Mouse (Mus musculus) CH12.LX (cell line): Measurements from ENCODE around the gene Usp35. TPM values are rescaled to one million over a fixed set of nuclear protein-coding genes. Genes with fewer than 3 reads are reported as not detected.

Experiments used
- DNase-seq: peaks from one replicate; pipeline ENCODE4 v3.0.0-alpha.2; 2013; ENCODE audit errors: extremely low read depth
- H3K27ac ChIP-seq: 2 replicates; pipeline ENCODE4 v1.5.1; 2012; ENCODE audit warnings: low read depth, mild to moderate bottlenecking, control low read depth, moderate library complexity; ENCODE audit not compliant: insufficient read depth
- H3K27me3 ChIP-seq: replicated peaks from 2 replicates; pipeline ENCODE3; 2012; ENCODE audit warnings: inconsistent platforms
- H3K36me3 ChIP-seq, 2 experiments: replicated peaks in 1 of 2; 2 replicates each; pipeline versions ENCODE3 to v1.6.1; 2012; ENCODE audit warnings: inconsistent platforms in 1 of 2, low read length in 1 of 2, mild to moderate bottlenecking in 1 of 2, mixed read lengths in 1 of 2, moderate library complexity in 1 of 2; ENCODE audit not compliant: control insufficient read depth in 1 of 2, insufficient read depth in 1 of 2
- H3K4me1 ChIP-seq, 2 experiments: 2 replicates each; pipeline ENCODE4 v1.6.1; 2012; ENCODE audit warnings: inconsistent platforms in 1 of 2, moderate library complexity in 1 of 2; ENCODE audit not compliant: insufficient read depth in 2 of 2, control insufficient read depth in 1 of 2
- H3K4me2 ChIP-seq: 2 replicates; pipeline ENCODE4 v1.6.1; 2012; ENCODE audit warnings: low read depth, mild to moderate bottlenecking, control low read depth; ENCODE audit not compliant: poor library complexity, insufficient read depth, severe bottlenecking
- H3K4me3 ChIP-seq, 3 experiments: fragments of 150-350 bp in 1 of 3; sonication (generic) in 1 of 3; replicated peaks in 1 of 3; 2 replicates each; pipeline versions ENCODE3 to v1.5.1; 2011 to 2012; ENCODE audit warnings: low read depth in 2 of 3, low read length in 2 of 3, mild to moderate bottlenecking in 2 of 3, moderate library complexity in 2 of 3, control low read depth in 1 of 3, improper control_type of control experiment in 1 of 3, inconsistent platforms in 1 of 3, mixed read lengths in 1 of 3; ENCODE audit not compliant: poor library complexity in 1 of 3
- H3K79me2 ChIP-seq: replicated peaks from 2 replicates; pipeline ENCODE4 v1.6.1; 2012; ENCODE audit warnings: mild to moderate bottlenecking, moderate library complexity; ENCODE audit not compliant: control insufficient read depth, poor library complexity, insufficient read depth, severe bottlenecking; ENCODE audit errors: extremely low read depth
- H3K9ac ChIP-seq: 2 replicates; pipeline ENCODE4 v1.6.1; 2012; ENCODE audit warnings: low read depth, mild to moderate bottlenecking, control low read depth, moderate library complexity; ENCODE audit not compliant: insufficient read depth
- H3K9me3 ChIP-seq: replicated peaks from 2 replicates; pipeline ENCODE3; 2012; ENCODE audit warnings: low read length, inconsistent platforms, mixed read lengths
- CHD2 ChIP-seq: IDR thresholded peaks from 2 replicates; pipeline ENCODE4 v1.6.1; 2011; ENCODE audit warnings: low read length, improper control_type of control experiment
- E2F4 ChIP-seq: IDR thresholded peaks from 2 replicates; pipeline ENCODE4 v1.6.1; 2011; ENCODE audit warnings: low read depth, low read length, improper control_type of control experiment; ENCODE audit not compliant: insufficient replicate concordance
- EP300 ChIP-seq: IDR thresholded peaks from 2 replicates; pipeline ENCODE4 v1.6.1; 2011; ENCODE audit warnings: low read length, improper control_type of control experiment
- ETS1 ChIP-seq: conservative IDR thresholded peaks from 2 replicates; pipeline ENCODE4 v1.6.1; 2012; ENCODE audit warnings: low read depth, mild to moderate bottlenecking, inconsistent platforms, low read length, improper control_type of control experiment, moderate library complexity
- HCFC1 ChIP-seq: IDR thresholded peaks from 2 replicates; pipeline ENCODE4 v1.6.1; 2012; ENCODE audit warnings: low read depth, mild to moderate bottlenecking, inconsistent platforms, low read length, improper control_type of control experiment
- JUN ChIP-seq: IDR thresholded peaks from 2 replicates; pipeline ENCODE4 v1.6.1; 2011; ENCODE audit warnings: low read depth, mild to moderate bottlenecking, low read length, improper control_type of control experiment, moderate library complexity; ENCODE audit not compliant: insufficient read depth
- JUND ChIP-seq: conservative IDR thresholded peaks from 2 replicates; pipeline ENCODE4 v1.6.1; 2011; ENCODE audit warnings: low read depth, low read length, improper control_type of control experiment
- KAT2A ChIP-seq: IDR thresholded peaks from 2 replicates; pipeline ENCODE4 v1.6.1; 2012; ENCODE audit warnings: low read length, improper control_type of control experiment, inconsistent platforms; ENCODE audit not compliant: insufficient replicate concordance
- MEF2A ChIP-seq: IDR thresholded peaks from 2 replicates; pipeline ENCODE4 v1.6.1; 2014; ENCODE audit warnings: low read depth, mild to moderate bottlenecking, inconsistent platforms, low read length, improper control_type of control experiment, borderline replicate concordance
- PAX5 ChIP-seq: IDR thresholded peaks from 2 replicates; pipeline ENCODE4 v1.6.1; 2012; ENCODE audit warnings: low read length, inconsistent platforms, mixed read lengths
- SMC3 ChIP-seq: IDR thresholded peaks from 2 replicates; pipeline ENCODE4 v1.6.1; 2011; ENCODE audit warnings: low read depth, low read length, improper control_type of control experiment
- TBP ChIP-seq: conservative IDR thresholded peaks from 2 replicates; pipeline ENCODE4 v1.6.1; 2011; ENCODE audit warnings: low read depth, low read length, improper control_type of control experiment
- TCF12 ChIP-seq: IDR thresholded peaks from 2 replicates; pipeline ENCODE4 v1.6.1; 2014; ENCODE audit warnings: low read depth, mild to moderate bottlenecking, inconsistent platforms, low read length, improper control_type of control experiment
- UBTF ChIP-seq: IDR thresholded peaks from 2 replicates; pipeline ENCODE4 v1.6.1; 2012; ENCODE audit warnings: low read depth, mild to moderate bottlenecking, inconsistent platforms, low read length, improper control_type of control experiment, moderate library complexity
- ZKSCAN1 ChIP-seq: IDR thresholded peaks from 2 replicates; pipeline ENCODE4 v1.6.1; 2012; ENCODE audit warnings: low read depth, inconsistent platforms, low read length, improper control_type of control experiment, borderline replicate concordance
- ZNF384 ChIP-seq: IDR thresholded peaks from 2 replicates; pipeline ENCODE4 v1.6.1; 2012; ENCODE audit warnings: low read depth, low read length, improper control_type of control experiment, inconsistent platforms
- dilution Hi-C: fragments of 300-500 bp; cut with MboI; formaldehyde crosslinking; loops from 2 replicates; pipeline ENCODE4 v1.14.3; 2020; ENCODE audit warnings: low sequenced_read_pairs; ENCODE audit not compliant: extremely low pct_unique_long_range_greater_than_20kb, extremely low pct_ligation_motif_present
- in situ Hi-C: fragments of 300-500 bp; cut with MboI; formaldehyde crosslinking; loops from 3 replicates; pipeline ENCODE4 v1.14.3; 2019; ENCODE audit warnings: low sequenced_read_pairs, low pct_ligation_motif_present, low pct_unique_long_range_greater_than_20kb, mixed read lengths
- polyA plus RNA-seq: library from polyadenylated mRNA; unstranded; fragments of >175 nt; gene quantifications from 2 replicates; pipeline ENCODE4 v1.2.1, GENCODE M21; 2012; ENCODE audit warnings: low read depth; ENCODE audit not compliant: insufficient read length
- total RNA-seq, 2 experiments: library from RNA; depleted of rRNA; stranded (reverse); fragments of 300-350 nt in 1 of 2; fragments of >200 nt in 1 of 2; gene quantifications; 2 replicates each; pipeline ENCODE4 v1.2.3; 2012 to 2014

Gene Usp35
- total and polyA plus RNA-seq, 3 experiments, result 1.2 to 1.8 (median 1.3) TPM

DNA sequence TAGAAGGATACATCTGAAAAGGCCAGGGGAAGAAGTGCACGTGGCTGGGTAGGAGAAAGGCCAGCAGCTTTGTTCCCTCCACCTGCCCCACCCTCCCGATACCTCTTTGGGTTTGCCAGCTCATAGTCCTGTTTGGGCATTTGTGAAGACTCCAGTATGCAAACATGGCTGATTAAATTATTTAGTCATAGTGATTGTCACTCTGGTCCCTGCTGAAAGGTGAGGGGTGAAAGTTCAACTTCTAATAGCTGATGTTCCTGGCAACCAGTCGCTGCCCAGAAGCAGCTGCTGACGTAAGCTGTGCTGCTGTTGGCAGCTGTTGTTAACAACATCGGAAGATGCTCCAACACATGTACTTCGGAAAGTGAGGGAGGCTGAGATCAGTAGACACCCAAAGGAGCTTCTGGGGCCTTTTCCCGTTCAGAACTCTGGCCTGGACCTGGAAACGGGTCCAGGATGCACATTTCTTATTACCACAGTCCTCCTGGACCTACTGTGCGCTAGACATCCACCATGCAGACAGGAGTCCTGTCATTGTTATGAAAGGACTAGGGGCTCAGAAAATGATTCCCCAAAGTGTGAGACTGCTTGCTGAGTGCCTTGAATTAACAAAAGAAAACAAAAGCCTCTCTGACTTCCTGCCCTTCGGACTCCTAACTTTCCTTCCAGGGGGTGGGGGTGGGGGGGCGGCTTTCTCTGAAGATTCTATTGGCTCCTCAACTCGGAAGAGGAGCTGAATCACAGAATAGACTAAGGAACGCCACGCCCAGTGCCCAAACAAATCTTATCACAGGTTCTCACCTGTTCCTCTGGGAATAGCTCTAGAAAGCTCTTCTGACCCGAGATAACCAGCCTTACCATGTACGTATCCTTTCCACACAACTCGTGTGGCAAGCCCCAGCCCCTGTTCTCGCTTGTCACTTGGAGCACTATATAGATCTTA lies 9.4 kb upstream of the Usp35 start:
- H3K9me3 ChIP-seq, result no peaks in the 10 kb centered on the region
- H3K79me2 ChIP-seq, result no peaks in the 10 kb centered on the region
- TF ChIP-seq PAX5 (no peak), ZKSCAN1 (peak; percentile 26; the same call in 1 of the 2 replicates)
- dilution Hi-C loops, result no loop called here
- no peaks in the 10 kb centered on the region for H3K27me3 ChIP-seq
- H3K4me1 ChIP-seq, result peaks cover 0 to 17% of the 10 kb centered on the region in 2 experiments; a peak in 2 of 4 replicates
- H3K4me3 ChIP-seq, result no peak overlapping the region
- H3K4me2 ChIP-seq, result no peak overlapping the region
- no peak overlapping the region for H3K9ac ChIP-seq
- H3K27ac ChIP-seq, result no peak overlapping the region
- H3K36me3 ChIP-seq, result no peaks in the 10 kb centered on the region
- in situ Hi-C loops, result no loop called here
- DNase-seq, result no peak

DNA sequence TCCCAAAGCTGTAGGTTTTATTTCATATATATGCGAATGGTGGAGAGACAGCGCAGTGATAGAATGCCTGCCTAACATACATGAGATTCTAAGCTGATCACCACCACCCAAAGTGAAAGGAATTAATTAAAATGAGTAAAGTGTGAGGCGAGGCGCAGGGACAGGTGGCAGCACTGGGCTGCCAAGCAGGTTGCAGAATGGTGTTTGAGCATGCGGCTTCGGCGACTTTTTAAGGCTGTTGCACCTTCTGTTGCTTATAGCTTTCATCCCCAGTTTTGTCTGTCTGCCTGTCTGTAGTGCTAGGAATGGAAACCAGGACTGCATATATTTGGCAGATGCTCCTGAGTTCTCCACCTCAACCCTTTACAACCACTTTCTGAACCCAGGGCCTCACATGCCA lies 7.8 kb upstream of the Usp35 start:
- Histone ChIP-seq H3K4me1 (peaks cover 0 to 22% of the 10 kb centered on the region in 2 experiments; a peak in 2 of 4 replicates), H3K27me3 (no peaks in the 10 kb centered on the region), H3K4me2 (no peak overlapping the region), H3K4me3 (no peak overlapping the region), H3K36me3 (no peaks in the 10 kb centered on the region), H3K27ac (no peak overlapping the region), H3K9ac (no peak overlapping the region), H3K79me2 (no peaks in the 10 kb centered on the region), H3K9me3 (no peaks in the 10 kb centered on the region)
- no peak for DNase-seq
- in situ Hi-C loops, result no loop called here
- TF ChIP-seq CHD2 (no peak), E2F4 (no peak), SMC3 (no peak), JUND (no peak), TBP (no peak), EP300 (no peak), TCF12 (no peak), ZNF384 (no peak), MEF2A (no peak), KAT2A (no peak), UBTF (no peak), ETS1 (no peak), JUN (no peak), HCFC1 (no peak)
- dilution Hi-C loops, result no loop called here
